Mouse (Mus musculus) layer of hippocampus, adult 9-11 months (tissue): ENCODE measurements around the gene Neurog2.

Source experiments
- DNase-seq: peaks from one replicate; pipeline ENCODE4 v3.0.0; 2022

Gene Neurog2

DNA sequence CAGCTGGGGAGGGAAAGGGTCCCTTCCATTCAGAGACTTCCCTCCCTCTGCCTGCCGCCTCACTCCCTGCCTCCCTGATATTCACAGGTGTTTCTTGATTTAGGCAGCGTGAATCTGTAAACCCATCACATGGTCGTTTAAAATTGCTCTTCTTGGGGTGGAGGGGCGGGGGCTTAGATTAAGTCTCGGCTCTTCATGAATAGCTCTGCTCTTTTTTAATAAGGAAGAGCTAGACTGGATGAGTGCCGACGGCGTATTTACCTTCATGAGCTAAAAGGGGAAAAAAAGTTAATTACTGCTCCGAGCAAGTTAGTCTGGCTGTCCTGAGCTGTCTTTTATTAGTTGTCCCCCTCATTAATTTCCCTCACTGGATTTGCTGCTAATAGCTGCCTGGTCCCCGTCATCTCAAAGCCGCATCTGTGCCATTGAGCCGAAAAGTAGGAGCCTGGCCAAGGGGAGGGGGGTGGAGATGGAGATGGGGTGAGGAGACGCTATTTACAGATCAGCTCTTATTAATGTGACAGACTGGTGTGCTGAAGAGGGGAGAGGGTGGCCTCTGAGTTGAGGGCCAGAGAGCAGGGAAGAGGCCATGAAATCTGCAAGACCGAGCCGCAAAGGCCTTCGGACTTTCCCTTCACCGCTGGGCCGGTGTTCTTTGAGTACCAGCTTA is 13.4 kb downstream of the Neurog2 start:
- DNase-seq: no peak

DNA sequence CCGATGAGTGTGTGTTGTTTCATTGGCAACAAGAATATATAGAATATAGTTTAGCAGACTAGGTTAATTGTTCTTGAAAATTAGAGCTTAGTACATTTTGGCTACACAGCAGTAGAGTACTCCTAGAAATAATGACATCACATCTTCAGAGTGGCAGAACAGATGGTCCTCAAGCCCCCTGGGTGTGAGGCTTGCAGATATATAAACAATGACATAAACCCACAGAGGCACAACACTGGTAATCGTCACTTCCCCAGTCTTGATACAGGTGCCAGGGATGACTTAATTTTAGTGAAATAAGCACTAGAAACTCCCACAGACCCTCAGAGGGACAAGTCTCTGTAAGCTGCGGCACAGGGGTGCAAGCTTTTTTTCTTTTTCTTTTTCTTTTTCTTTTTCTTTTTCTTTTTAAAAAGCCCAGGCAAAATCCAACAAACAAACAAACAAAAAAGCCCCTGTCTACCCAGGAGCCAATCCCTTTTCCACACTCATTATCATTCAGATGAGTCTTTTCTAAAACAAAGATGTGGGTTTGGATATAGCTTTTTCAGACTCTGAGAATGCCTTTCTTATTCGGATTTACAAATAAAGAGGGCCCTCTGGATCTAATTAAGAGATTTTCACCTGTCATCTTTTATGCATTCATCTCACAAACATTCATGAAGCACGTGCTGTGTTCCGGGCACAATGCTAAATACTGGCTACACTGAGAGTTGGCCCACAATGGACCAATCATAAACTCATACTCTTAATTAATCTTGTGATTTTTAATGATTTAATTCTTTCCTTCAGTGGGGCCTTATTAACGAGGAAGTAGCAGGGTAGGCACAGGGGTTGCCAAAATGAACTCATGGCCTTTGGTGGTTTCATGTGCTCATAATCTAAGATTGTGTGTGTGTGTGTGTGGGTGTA is 19.1 kb downstream of the Neurog2 start:
- no peak for DNase-seq

DNA sequence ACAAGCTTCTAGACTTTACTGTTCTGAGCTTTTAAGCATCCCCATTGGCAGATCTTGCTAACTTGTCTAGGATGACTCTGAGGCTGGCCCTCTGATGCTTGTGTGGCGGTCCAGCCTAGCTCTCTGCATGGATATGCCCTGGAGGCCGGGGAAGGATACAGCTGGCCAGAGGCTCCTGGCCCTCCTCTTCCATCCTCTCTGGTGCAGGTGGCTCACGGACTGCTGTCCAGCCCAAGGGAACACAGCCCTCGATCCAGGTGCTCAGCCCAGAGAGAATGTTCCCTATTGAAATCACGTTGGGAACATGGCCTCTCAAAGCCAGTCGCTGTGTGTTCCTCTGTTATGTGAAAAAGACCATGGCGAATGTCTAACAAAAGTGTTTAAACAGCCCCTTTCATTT is 27.8 kb downstream of the Neurog2 start:
- no peak for DNase-seq

DNA sequence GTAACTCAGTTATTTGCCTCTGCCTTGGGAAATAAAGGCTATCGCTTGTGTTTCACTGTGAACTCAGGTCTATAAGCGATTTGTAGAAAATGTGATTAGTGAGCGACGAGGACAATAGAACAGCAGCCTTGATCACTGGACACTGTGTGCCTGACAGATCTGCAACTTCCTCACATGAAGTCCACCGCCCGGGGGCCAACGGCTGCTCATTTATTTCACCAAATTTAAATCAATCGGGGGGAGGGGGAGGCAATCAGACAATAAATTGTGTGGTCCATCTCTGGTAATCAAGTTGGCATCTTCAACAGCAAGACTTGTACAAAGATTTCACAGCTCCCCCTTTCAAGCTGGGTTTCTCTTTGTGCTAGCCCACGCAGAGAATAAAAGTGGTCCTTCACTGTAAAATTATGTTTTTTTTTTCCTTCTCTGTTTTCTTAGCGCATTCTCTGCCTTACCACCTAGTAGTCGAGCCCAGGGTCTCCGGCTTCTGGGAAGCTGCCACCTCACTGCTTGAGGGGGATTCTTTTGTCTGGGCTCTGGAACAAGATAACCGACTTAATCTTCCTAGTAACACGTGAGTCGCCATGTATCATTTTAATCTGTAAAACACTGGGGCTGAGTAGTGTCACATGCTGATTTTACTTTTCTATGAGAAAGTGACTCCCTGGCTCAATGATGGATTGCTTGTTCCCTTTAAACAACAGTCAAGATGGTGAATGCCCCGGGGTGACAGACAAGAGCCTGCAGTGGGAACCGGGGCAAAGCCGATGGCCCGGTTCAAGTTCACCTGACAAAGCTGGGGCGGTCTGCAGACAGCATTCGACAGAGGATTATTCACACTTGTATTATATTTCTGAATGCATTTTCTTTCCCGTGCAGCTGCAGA is 29.0 kb downstream of the Neurog2 start:
- DNase-seq: no peak

DNA sequence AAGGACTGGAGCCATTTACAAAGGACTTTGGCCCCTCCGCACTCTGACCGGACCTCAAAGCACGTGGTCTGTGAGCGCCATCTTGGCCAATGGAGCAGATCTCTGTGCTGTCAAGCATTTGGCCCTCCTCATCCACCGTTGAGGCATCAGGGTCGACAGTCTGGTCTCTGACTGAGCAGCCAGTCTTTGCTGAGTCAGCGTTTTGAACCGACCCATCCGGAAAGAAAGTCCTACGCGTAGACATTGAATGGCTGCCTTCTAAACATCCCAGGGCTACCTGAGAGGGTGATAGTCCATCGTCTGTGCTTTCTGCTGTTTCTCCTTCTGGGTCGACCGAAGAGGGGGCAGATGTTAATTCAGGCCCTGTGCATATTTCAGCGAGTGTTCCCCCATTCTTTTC is 46.8 kb downstream of the Neurog2 start:
- no peak for DNase-seq
